Mouse (Mus musculus) kidney, postnatal 36 days (tissue): Measurements from ENCODE around the gene Hoxd9.

Experiments
- DNase-seq, 2 experiments: peaks; one replicate each; pipeline ENCODE4 v3.0.0; 2021 to 2022; ENCODE audit warnings: mixed read lengths in 2 of 2

Gene Hoxd9

DNA sequence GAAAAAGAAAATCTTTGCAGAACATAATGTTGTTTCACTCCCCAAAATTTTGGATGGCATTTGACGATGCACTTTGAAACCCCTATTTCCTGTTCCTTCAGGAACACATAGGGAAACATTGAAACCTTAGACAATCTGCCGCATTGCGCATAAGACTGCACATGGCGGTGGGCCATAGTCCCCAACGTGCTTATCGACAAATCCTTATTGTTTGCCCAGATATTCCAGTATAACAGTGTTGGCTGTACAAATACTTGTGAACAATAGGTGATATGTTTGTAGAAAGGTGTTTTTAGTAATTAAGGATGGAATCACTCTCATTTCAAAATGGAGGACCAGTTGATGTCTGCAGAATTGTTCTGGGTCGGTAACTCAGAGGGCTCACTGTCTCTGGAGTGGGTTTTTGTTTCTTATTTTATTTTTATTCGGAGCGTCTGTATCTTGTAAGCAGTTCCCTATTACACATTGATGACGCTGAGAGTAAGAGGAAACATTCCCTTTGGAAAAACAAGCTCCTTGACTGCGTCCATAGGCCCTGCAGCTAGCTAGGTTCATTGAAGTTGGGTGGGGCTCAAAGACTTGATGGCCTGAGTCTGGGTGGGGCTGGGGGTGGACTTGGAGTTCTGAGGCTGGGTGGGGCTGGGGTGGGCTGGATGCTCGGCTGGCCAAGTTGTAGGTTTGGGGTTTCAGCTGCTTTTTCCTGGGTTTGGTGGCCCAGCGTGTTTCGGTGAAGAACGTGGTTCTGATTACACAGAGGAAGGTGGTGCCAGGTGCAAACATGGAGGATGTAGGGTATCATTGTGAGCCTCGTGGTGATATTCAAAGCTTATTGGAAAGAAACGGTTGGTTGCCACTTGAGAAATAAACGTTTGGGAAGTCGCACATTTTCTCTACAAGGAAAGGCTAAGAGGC is 16.0 kb downstream of the Hoxd9 start:
- no peak for DNase-seq

DNA sequence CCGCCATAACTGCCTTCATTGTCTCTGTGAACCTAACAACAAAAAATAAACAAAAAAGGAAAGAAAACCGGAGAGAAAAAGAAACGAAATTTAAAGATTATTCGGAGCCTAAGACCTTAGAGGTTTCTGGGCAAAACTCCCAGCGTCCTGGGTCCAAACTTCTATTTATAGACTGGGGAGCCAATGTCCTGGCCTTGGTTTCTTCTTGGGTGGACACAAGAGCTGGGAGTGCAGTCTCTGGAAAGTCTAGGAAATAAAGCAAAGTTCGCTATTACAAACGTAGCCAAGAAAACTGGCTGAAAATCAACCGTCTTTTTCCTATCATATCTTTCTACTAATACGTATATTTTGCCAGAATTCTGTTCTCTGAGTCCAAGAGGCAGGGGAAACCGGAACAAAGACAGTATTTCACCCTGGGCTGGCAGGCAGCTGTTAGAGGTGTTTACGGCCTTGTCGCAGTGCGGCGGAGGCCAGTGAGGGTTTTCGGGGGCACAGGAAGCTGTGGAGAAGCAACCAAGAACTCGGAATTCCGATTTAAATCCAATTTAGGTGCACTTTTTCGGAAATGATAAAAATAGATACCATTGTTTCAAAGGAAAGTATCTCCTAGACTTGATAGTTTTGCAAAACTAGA is 16.7 kb downstream of the Hoxd9 start:
- DNase-seq: peak in 1 of 2 experiments; percentile 43

DNA sequence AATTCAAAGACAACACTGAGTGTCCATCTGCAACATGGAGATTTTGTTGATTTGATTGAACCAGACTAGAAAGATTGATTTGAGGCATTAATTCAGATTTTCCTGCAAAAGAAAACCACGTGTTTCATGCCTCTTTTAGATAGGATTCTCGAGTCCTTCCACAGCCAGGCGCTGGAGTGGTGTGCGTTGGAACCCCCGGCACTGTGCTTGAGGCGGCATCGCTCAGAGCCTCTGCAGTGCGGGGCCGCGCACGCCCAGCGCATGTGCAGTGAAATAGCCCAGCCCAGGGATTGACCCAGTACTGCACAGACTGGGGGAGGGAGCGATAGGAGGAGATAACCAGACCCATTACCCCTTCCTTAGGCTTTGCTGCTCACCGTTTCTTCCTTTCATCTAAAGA is 17.4 kb downstream of the Hoxd9 start:
- DNase-seq: peak in 1 of 2 experiments; percentile 65

DNA sequence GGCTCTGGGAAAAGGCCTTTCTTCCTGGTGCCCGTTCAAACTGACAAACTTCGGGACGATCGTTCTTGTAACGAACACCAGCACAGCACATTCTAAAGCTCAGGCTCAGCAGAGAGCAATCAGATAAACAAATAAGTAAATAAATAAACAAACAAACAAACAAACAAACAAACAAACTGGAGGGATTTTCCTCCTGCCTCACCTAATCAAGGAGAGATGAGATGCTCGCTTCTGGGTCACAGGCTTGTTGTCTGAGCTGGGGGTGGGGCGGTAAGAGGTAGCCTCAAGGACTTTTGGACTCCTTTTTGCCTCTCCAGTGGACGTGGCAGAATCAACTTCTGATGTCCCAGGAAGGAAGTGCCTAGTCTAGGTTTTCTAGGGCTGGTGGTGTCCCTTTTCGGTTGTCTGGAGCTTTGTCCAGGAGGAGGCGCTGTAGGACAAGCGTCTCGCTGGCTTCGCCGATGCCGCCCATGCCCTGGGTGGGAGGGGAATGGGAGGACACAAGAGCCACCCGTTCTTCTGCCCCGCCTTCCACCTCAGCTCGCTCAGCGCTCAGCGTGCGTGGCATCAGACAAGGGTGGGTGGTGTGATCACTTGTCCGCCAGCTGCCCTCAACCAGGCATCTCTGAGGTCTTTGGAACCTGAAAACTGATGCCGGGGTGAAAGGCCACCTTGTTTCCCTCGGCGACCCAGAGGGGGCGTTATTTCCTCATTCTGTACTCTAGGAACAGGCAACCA is 18.1 kb downstream of the Hoxd9 start:
- DNase-seq: peak; percentile 92 to 98

DNA sequence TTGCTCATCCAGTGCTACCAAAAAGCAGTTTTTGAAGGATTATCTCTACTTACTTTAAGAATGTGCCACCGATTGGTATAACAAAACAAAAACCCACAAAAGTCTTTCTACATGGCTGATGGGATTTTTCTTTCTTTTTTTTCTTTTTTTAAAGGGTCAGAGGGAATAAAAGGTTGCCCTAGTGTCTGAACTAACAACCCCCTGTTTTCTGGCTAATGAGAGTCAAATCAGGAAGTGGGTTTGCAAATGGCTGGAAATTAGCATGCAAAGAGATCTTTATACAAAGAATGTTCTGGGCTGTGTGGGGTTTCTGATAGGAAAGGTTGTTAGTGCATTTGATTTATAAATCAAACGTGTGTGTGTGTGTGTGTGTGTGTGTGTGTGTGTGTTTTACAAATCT is 22.9 kb downstream of the Hoxd9 start:
- no peak for DNase-seq

DNA sequence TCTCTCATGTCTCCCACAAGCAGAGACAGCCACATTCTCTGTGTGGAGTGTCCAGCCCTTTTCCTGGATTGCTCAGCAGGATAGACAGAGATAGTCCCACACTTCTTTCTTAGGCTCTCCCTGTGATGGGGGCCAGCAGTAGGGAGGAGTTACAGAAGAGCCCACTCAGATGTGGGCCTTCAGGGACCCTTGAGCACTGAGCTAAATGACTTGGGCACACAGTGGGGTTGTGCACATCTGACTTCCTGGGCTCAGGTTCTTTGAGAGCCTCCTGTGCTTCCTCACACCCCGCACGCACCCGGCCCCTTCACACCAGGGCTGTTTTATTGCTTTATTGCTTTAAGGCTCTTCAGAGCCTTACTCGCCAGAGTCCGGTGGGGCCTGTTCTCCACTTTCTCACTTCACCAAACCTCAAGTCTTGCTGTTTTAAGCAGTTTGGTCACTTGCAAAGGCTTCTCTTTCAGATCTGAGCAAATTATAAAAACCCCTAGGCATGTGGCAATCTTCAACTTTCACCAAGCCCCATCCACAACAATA is 23.5 kb downstream of the Hoxd9 start:
- DNase-seq: no peak

DNA sequence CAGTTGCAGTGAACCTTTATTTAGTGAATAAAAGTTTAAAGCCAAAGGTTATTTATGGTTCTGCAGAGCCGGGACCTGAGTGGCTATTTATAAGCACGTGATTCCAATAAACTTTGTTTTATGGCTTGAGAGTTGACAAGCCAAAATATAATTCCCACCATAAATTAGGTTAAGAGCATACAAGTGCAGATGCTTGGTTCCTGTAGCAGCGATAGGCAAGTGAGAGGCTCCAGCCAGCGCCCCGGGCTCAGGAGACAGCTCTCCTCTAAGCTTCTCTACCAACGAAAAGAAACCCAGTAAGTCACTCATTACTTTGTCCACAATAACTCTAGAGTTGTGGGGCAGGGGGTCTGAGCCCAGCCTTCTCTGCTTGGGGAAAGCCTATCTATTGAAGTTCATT is 24.4 kb downstream of the Hoxd9 start:
- DNase-seq: peak in 1 of 2 experiments; percentile 42

DNA sequence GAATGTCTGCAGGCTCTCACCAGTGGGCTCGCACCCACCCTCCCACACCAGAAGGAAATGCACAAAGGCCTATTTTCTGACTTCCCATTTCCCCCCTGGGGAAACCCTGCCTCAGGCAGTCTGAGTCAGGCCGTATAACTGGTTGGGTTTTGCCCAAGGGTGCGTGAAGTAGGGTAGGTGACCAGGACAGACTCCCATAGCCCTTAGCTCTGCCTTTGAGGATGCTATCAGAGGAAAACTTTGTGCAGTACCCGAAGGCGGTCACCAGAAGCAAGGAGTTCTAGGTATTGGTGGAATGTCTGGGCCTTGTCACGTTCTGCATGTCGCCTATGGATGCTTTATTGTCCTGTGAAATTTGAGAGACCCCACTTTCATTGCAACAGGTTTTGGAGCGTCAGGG is 25.4 kb downstream of the Hoxd9 start:
- DNase-seq: no peak

DNA sequence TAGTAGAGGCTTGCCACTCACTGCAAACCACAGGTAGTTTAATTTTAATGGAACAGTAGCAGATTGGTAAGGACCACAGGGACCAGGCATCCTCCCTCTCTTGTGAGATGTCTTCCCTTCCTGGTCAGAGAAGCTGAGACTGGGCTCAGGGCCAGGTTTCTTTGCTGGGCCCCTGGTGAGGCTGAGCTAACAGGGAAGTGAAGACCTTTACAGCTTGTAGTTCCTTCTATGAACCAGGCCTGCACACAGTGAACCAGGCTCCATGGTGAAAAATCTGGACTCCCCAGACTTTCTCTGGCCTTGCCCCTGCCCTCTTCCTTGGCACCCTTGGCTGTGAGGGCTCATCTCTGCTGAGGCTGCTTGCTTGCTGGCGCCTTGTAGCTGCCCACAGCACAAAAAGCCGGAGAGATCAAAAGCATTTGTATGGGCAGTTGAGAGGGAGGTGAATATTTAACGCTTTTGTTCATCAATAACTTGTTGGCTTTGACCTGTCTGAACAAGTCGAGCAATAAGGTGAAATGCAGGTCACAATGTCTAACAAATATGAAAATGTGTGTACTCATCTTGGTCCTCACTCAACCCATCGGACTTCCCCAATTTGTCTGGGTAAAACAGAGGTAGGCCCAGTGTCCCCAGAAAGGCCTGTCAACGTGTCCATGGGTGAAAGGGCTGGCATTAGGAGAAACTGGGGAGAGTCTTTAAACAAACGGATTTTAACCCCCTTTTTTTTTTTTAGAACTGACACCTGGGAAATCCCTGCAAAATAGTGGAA is 26.9 kb downstream of the Hoxd9 start:
- DNase-seq: peak in 1 of 2 experiments; percentile 70

DNA sequence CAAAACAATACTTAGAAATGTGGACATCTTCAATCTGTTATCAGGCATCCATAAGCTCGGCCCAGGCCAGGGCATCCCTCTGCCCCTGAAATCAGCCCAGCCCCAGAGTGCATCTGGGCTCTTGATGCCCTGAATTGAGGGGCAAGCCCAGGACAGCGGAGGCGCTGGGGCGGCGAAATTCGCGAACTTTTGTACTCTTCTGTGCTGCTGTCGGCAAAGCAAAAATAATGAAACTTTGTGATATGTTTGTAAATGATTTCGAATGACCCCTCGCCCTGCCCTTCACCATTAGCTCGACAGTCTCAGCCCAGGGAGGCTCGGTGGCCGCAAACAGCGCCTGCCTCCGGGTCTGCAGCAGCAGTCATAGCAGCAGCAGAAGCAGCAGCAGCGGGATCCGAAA is 27.6 kb downstream of the Hoxd9 start:
- DNase-seq: peak in 1 of 2 experiments; percentile 25

DNA sequence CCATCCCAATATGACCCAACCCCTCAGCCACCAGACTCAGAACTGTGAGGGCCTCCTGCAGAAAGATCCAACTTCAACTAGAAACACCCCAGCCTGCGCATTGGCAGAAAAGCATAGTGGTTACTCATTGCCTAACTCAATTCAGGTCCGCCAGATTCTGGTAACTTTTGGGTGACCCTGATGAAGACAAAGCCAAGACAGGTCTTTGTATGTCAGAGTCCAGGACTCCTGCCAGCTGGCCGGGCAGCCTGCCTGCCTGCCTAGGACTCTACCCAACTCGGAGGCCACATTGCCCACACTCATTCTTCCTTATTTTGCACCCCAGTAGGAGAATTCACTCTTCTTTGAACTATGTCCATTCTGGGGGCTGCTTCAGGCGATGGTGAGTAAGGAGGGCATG is 29.0 kb downstream of the Hoxd9 start, which contains the start of gene Gm28230:
Gene Gm28230 (plus strand): TSS at position 178 of the 400 bp plus-strand sequence.
- DNase-seq: peak; percentile 81 to 86

DNA sequence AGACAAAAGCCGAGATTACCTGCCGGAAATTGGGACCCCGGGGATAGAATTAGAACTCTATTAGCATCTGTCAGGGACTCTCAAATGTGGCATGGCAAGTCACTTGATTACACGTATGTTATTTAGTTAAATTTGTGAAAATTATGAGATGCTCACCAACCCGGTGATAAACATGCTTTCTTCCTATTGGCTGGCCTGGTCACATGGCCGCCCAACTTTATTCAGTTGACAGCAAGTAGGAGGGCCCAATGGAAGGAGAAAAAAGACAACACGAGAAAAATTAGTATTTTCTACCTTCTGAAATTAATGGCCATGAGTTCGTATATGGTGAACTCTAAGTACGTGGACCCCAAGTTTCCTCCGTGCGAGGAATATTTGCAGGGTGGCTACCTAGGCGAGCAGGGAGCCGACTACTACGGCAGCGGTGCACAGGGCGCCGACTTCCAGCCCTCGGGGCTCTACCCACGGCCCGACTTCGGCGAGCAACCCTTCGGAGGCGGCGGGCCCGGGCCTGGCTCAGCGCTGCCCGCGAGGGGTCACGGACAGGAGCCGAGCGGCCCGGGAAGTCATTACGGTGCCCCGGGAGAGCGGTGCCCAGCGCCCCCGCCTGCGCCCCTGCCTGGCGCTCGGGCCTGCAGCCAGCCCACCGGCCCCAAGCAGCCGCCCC is 29.6 kb downstream of the Hoxd9 start:
- peak in 1 of 2 experiments; percentile 51 for DNase-seq

DNA sequence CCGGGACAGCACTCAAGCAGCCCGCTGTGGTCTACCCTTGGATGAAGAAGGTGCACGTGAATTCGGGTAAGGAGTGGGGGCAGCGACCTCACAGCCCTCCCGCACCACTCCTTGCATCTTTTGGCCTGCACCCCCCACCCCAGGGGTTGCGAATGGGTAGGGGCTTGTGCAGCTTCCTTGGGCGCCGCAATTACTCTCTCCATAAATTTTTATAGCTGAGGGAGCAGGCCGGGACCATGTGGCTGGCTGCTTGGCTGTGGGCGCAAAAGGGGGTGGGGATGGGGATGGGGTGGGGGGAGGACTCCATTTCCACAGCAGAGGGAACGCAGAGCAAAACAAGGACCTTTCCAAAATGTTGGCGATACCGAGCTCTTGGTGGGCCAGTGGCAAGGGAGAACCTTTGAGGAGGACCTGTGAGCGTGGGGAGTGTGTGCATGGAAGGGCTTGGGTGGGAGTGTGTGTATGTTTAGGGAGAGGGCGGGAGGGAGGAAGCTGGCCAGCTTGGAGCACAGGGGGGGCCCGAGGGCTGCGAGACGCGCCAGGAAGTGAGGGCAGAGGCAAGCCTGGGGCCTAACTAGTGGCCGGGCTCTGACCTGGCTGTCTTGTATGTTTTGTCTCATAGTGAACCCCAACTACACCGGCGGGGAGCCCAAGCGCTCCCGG is 30.2 kb downstream of the Hoxd9 start:
- DNase-seq: no peak

DNA sequence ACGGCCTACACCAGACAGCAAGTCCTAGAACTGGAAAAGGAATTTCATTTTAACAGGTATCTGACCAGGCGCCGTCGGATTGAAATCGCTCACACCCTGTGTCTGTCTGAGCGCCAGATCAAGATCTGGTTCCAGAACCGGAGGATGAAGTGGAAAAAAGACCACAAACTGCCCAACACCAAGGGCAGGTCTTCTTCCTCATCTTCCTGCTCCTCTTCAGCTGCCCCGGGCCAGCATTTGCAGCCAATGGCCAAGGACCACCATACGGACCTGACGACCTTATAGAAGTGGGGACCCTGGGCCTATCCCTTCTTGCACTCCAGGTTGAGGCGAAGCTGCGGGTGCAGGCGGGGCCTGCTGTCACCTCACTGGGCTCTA is 30.8 kb downstream of the Hoxd9 start:
- DNase-seq: no peak

DNA sequence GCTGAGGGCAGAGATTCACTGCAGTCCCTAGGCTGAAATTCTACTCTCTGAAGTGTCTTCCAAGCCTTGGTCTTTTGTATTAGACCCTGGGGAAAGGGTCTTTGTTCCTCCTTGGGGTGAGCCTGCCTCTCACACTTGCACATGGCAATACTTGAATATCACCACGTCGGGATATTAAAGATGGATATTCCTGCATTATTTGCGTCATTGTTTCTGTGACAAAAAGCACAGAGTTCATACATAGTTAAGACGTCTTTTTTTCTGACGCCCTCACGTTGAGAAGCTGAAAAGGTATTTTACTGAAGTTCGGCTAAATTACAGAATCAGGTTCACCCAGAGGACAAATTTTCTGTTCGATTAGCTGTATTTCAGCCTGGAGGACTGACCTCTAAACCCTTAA is 32.8 kb downstream of the Hoxd9 start:
- no peak for DNase-seq

DNA sequence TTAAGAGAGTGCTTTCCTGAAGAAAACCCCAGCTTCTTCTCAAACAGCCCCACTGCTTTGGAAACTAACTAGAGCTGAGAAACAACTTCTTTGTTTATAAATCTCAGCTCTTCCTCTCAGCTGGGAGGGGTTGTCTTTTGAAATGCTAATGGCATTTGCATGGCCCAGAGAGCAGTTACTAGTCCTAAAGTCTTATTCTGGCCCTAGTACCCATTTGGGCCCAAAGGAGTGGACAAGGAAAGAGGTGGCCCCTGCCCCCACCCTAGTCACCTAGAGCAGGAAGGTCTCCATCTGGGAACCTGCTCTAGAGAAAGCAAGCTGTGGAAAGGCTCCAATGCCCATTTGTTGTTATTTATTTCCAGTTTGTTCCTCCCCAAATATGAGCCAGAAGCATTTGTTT is 33.5 kb downstream of the Hoxd9 start:
- DNase-seq: no peak

DNA sequence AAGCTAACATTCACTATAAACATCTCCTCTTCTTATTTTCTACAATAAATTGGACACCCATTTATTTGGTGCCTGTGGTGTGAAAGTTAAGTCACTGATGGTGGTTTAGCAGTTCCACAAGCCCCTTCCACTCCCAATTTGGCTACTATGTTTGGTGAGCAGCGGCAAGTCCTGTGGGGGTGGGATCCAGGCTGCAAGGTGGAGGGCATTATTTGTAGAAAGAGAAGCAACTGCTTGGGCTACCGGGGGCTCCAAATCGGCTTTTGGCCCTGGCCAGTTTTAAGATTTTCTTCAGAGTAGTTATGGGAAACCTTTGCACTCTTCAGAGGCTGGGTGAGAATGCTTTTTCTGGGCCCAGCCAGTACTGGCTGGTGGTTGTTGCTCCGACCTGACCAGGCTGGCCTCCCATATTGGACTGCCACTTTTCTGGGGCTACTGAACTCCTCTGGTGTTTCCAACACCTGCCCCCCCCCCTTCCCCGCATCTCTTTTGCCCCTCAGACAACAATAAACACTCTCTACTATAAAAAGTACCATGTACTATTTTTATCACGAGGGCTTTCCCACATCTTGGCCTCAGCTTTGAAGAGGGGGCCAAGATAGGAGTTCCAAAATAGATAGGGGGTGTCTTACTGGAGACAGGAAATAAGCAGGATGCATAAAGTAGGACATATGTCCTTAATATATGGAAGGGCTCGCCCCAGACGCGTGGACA is 34.4 kb downstream of the Hoxd9 start:
- no peak for DNase-seq

DNA sequence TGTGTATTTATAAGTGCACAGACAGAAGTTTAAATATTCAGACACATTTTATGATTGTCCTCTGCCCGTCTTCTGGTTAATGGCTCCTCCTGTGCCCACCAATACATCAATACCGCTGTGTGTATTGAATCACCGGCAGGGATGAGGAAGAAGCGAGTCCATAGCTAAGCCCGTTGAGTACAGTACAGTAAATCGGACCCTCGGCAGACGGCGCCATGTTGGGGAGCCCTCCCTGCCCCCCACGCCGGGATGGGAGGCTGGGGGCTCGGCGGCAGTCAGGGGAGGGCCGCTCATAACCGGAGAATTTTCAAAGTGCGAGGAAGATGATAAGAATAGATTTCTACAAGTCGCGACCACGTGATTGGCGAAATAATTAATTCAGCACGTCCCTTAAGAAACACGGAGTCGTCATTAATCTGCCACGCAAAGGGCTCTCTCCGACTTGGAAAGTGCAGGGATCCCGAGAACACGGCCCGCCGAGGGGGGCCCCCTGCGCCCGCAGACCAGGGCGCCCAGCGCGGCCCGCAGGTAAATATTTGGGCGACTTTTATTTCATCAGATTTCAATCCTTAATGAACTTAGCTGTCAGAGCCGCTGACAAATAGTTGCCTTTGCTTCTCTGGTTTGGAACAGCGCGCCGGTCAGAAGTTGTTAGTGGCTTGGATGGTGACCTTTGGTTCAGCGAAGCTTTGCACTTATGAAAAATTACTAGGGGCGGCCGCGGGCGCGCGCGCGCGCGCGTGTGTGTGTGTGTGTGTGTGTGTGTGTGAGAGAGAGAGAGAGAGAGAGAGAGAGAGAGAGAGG is 35.2 kb downstream of the Hoxd9 start:
- DNase-seq: peak in 1 of 2 experiments; percentile 49

DNA sequence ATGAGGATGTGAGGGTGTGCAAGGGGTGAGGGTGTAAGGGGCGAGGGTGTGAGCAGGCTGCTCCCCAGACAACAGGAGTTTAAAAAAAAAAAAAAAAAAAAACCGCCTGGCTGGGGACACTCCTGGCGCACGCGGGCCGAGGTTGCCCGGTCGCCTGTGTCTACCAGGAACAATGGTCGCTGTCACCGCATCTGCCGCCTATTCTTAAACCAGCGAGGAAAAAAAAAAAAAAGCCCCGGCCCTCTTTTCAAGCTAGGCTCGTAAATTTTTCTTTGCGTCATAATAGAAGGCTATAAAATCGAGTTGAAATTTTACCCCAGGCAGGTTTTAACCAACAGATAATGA is 35.8 kb downstream of the Hoxd9 start:
- no peak for DNase-seq

DNA sequence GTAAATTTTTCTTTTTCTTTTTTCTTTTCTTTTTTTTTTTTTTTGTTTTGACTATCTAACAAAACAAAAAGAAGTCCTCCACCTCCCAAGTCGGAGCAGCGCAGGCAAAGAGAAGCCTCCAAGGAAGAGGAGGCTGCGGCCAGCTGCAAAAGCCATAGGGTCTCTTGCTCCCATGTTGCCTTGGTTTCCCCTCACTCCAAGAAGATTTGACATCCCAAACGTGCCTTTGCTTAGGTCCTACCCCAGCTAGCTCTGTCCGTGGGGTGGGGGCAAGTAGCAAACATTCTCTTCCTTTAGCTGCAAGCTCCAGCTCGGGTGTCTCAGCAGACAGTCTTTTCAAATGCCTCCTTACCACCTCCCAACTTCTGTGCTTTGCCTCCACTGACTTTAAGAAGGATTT is 36.2 kb downstream of the Hoxd9 start:
- DNase-seq: no peak
